Mouse (Mus musculus): ENCODE results near the gene Traf4. TPM values are rescaled to one million over a fixed set of nuclear protein-coding genes. Genes with fewer than 3 reads are reported as not detected.

Gene Traf4
- total RNA-seq, 2 experiments from 2014 or later = 16.1 to 19.9 TPM

GRCm38 (mm10) chr11:78182961-78183844 lies 17.8 kb upstream of the Traf4 start, which contains the start of gene Rpl23a:
Rpl23a (minus strand) TSS chr11:78183584.
- DNase-seq (ENCODE audit: extremely low spot score in 1 of 2, low spot score in 1 of 2) = peak; percentile 70 to 88

- DNase-seq (ENCODE audit: extremely low spot score in 1 of 2, low spot score in 1 of 2) = no peak
Observed at GRCm38 (mm10) chr11:78182450-78182849, 17.1 kb upstream of the Traf4 start.

GRCm38 (mm10) chr11:78181830-78182357 lies 16.5 kb upstream of the Traf4 start:
- DNase-seq (ENCODE audit: extremely low spot score in 1 of 2, low spot score in 1 of 2) = no peak

- DNase-seq (ENCODE audit: extremely low spot score in 1 of 2, low spot score in 1 of 2) = no peak
Observed at GRCm38 (mm10) chr11:78180081-78180761, 14.8 kb upstream of the Traf4 start.

- DNase-seq (ENCODE audit: extremely low spot score in 1 of 2, low spot score in 1 of 2) = no peak
Observed at GRCm38 (mm10) chr11:78179438-78179999, 14.1 kb upstream of the Traf4 start.

GRCm38 (mm10) chr11:78178859-78179437 lies 13.6 kb upstream of the Traf4 start:
- DNase-seq (ENCODE audit: extremely low spot score in 1 of 2, low spot score in 1 of 2) = peak in 1 of 2 experiments; percentile 50

- peak; percentile 93 for DNase-seq (ENCODE audit: extremely low spot score in 1 of 2, low spot score in 1 of 2)
Observed at GRCm38 (mm10) chr11:78177903-78178858, 12.8 kb upstream of the Traf4 start.

GRCm38 (mm10) chr11:78177437-78177836 lies 12.0 kb upstream of the Traf4 start:
- DNase-seq (ENCODE audit: extremely low spot score in 1 of 2, low spot score in 1 of 2) = no peak

GRCm38 (mm10) chr11:78176905-78177331 lies 11.5 kb upstream of the Traf4 start:
- DNase-seq (ENCODE audit: extremely low spot score in 1 of 2, low spot score in 1 of 2) = no peak

- peak in 1 of 2 experiments; percentile 66 for DNase-seq (ENCODE audit: extremely low spot score in 1 of 2, low spot score in 1 of 2)
Observed at GRCm38 (mm10) chr11:78176402-78176862, 11.0 kb upstream of the Traf4 start, which contains the start of the genes Nek8 and Tlcd1. Nek8 (minus strand) TSS chr11:78176675. Tlcd1 (plus strand) TSS chr11:78176711.

- DNase-seq (ENCODE audit: extremely low spot score in 1 of 2, low spot score in 1 of 2) = no peak
Observed at GRCm38 (mm10) chr11:78175771-78176401, 10.5 kb upstream of the Traf4 start.

GRCm38 (mm10) chr11:78174506-78174905 lies 9.1 kb upstream of the Traf4 start:
- DNase-seq (ENCODE audit: extremely low spot score in 1 of 2, low spot score in 1 of 2) = no peak

- DNase-seq (ENCODE audit: extremely low spot score in 1 of 2, low spot score in 1 of 2) = no peak
Observed at GRCm38 (mm10) chr11:78172748-78173383, 7.5 kb upstream of the Traf4 start.

GRCm38 (mm10) chr11:78172034-78172747 lies 6.8 kb upstream of the Traf4 start:
- no peak for DNase-seq (ENCODE audit: extremely low spot score in 1 of 2, low spot score in 1 of 2)

GRCm38 (mm10) chr11:78171328-78171727 lies 5.9 kb upstream of the Traf4 start:
- no peak for DNase-seq (ENCODE audit: extremely low spot score in 1 of 2, low spot score in 1 of 2)

- no peak for DNase-seq (ENCODE audit: extremely low spot score in 1 of 2, low spot score in 1 of 2)
Observed at GRCm38 (mm10) chr11:78170306-78170705, 4.9 kb upstream of the Traf4 start.
